9 mouse cellular contexts compared by ENCODE assay signal in the genomic region with DNA sequence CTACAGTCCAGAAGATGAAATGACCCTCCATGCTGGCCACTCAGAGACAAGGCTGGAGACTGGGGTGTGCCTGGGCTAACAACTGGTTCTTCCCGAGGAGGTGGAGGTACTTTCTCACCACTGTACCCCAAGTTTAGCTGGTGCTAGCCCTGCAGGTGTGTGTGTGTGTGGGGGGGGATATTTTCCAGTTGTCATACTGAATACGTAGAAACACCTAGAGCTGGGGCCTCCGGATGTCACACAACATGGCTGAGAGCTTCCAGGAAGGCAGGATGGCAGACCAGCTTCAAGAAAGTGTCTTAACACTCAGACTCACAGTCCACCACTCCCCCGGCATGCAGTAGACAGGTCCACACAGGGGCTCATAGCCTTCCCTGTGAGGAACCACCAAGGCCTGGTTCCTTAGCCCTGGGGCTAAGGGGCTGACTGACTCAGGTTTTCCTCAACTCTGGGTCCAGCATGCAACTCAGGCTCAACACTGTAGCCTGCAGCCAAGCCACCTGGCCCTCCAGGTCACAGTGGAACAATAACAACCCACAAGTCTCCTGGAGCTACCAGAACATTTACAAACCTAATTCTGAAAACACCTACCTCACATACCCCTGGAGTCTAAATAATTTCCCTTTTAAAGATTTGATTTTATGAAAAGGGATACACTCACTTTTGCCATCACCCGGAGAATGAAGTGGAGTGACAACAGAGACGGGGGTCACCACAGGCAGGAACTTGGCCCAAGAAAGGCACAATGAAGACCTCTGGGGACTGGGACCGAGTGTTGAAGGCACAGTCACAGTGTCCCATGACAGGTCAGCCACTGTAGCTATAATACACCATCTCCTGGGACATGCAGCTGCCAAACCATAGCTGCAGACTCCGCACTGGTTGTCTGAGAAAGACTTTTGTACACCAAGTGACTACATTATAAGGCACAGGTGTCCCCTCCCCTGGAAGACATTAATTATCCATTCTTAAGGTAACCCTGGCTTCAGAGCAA. TPM values are rescaled to one million over a fixed set of nuclear protein-coding genes. Genes with fewer than 3 reads are reported as not detected.
DNase-seq lines count a peak whose midpoint lies in the region; ATAC-seq and TF ChIP-seq lines count a peak whose summit lies in the region.
"Had no signal": no experiment of that assay in that cellular context is flagged by ENCODE, and none has a peak within 500 bp of the region (broad histone marks: within the 10 kb centered on the region; RNA-seq: fewer than 3 reads in every experiment).

No protein-coding gene starts in this region.

- no peak overlapping the region for H3K4me3 ChIP-seq in heart, embryonic 11.5 days (ENCODE audit: low read depth, low read length)
- no peak overlapping the region for H3K4me3 ChIP-seq in lung, embryonic 16.5 days (ENCODE audit: low read length)
- no peak overlapping the region for H3K4me3 ChIP-seq in limb, embryonic 14.5 days (replicated peaks; ENCODE audit: low read length)

- 85% methylated on average over 8 of the region's 8 CpGs for WGBS in heart, embryonic 11.5 days (ENCODE audit: insufficient replicate concordance)
- WGBS in lung, embryonic 16.5 days = 86% methylated on average over 8 of the region's 8 CpGs
- 86% methylated on average over 8 of the region's 8 CpGs for WGBS in limb, embryonic 14.5 days

- DNase-seq in heart, postnatal 10 days = no peak
- no peak for DNase-seq in lung, postnatal 10 days
- no peak for DNase-seq in limb, embryonic 14.5 days (ENCODE audit: low spot score)
- peak; percentile 46 to 49 for DNase-seq in thymus, postnatal 10 days (ENCODE audit: low spot score in 2 of 2)
- DNase-seq in Muller cell, postnatal 12 days (ENCODE audit: inconsistent ontology term) = no peak
- no peak for DNase-seq in retina, postnatal 1 day

- no peaks in the 10 kb centered on the region for H3K9me3 ChIP-seq in heart, embryonic 11.5 days (replicated peaks; ENCODE audit: control insufficient read depth, low read length)
- no peaks in the 10 kb centered on the region for H3K9me3 ChIP-seq in lung, embryonic 16.5 days (ENCODE audit: control insufficient read depth, low read length)
- no peaks in the 10 kb centered on the region for H3K9me3 ChIP-seq in limb, embryonic 14.5 days (ENCODE audit: control insufficient read depth, low read length)
- H3K9me3 ChIP-seq: G1E had no signal

- H3K36me3 ChIP-seq in heart, embryonic 11.5 days (ENCODE audit: control insufficient read depth, insufficient read depth, low read length) = no peaks in the 10 kb centered on the region
- no peaks in the 10 kb centered on the region for H3K36me3 ChIP-seq in lung, embryonic 16.5 days (ENCODE audit: control insufficient read depth, insufficient read depth, low read length)
- H3K36me3 ChIP-seq in limb, embryonic 14.5 days (ENCODE audit: control insufficient read depth, insufficient read depth, low read length) = no peaks in the 10 kb centered on the region; the same call in 1 of the 2 replicates
- H3K36me3 ChIP-seq: G1E had no signal

- no peak overlapping the region for H3K9ac ChIP-seq in heart, embryonic 11.5 days (ENCODE audit: low read depth, low read length)
- no peak overlapping the region for H3K9ac ChIP-seq in lung, embryonic 16.5 days (ENCODE audit: low read length)
- H3K9ac ChIP-seq in limb, embryonic 14.5 days (ENCODE audit: low read depth, low read length, severe bottlenecking) = no peak overlapping the region

- no peak for ATAC-seq in heart, embryonic 11.5 days (replicated peaks; ENCODE audit: insufficient number of reproducible peaks, low FRiP score, low TSS enrichment)
- ATAC-seq in lung, embryonic 16.5 days (ENCODE audit: low read depth) = no peak
- no peak for ATAC-seq in limb, embryonic 14.5 days (ENCODE audit: low FRiP score, low read depth)

- H3K4me2 ChIP-seq in heart, embryonic 11.5 days = no peak overlapping the region
- H3K4me2 ChIP-seq in lung, embryonic 16.5 days (ENCODE audit: low read depth, low read length) = no peak overlapping the region
- no peak overlapping the region; the same call in 1 of the 2 replicates for H3K4me2 ChIP-seq in limb, embryonic 14.5 days (replicated peaks; ENCODE audit: low read depth, low read length, severe bottlenecking)

- H3K27ac ChIP-seq in heart, embryonic 11.5 days (ENCODE audit: low read depth, low read length) = 0 out of 2 replicates have a peak overlapping the region, but pooled peaks have one; percentile 41
- H3K27ac ChIP-seq in lung, embryonic 16.5 days (ENCODE audit: low read length) = peak overlapping the region; percentile 82
- H3K27ac ChIP-seq in limb, embryonic 14.5 days (replicated peaks; ENCODE audit: low read depth, low read length) = peak overlapping the region; percentile 66

- no peaks in the 10 kb centered on the region for H3K27me3 ChIP-seq in heart, embryonic 11.5 days (ENCODE audit: control insufficient read depth, insufficient read depth, low read length)
- H3K27me3 ChIP-seq in lung, embryonic 16.5 days (ENCODE audit: control insufficient read depth, insufficient read depth, low read depth, low read length) = no peaks in the 10 kb centered on the region
- H3K27me3 ChIP-seq in limb, embryonic 14.5 days (ENCODE audit: control insufficient read depth, insufficient read depth, low read length) = no peaks in the 10 kb centered on the region

- TF ChIP-seq POLR2A in limb, embryonic 14.5 days (IDR thresholded peaks at IDR 0.05; ENCODE audit: borderline replicate concordance, extremely low read depth, insufficient read depth, insufficient read length) = no peak

- peaks cover 15% of the 10 kb centered on the region for H3K4me1 ChIP-seq in heart, embryonic 11.5 days (ENCODE audit: control insufficient read depth, insufficient read depth, low read length)
- peaks cover 13% of the 10 kb centered on the region for H3K4me1 ChIP-seq in lung, embryonic 16.5 days (replicated peaks; ENCODE audit: control insufficient read depth, insufficient read depth, low read length)
- H3K4me1 ChIP-seq in limb, embryonic 14.5 days (ENCODE audit: control insufficient read depth, insufficient read depth, low read length) = peaks cover 15% of the 10 kb centered on the region; the same call in 1 of the 2 replicates

- intact Hi-C loops in heart, postnatal 10 days (cut with DNase I) = no loop called here

RNA-seq across cellular contexts. Expression of a gene that starts 53.3 kb away (rescaled TPM):
- 32.4 and 36.1 TPM in 2 replicates for polyA plus RNA-seq in heart, embryonic 11.5 days (2014; fragmentation: Nextera tagmentation; extraction: Ambion mirVana)
- 100 to 1,000 TPM; 290 to 296 TPM for total RNA-seq in heart, postnatal 10 days (2021)
- 28.2 and 33.9 TPM in 2 replicates for polyA plus RNA-seq in lung, embryonic 16.5 days (2015; fragmentation: Nextera tagmentation; extraction: Ambion mirVana)
- 83.0 and 109 TPM in 2 replicates for polyA plus RNA-seq in limb, embryonic 14.5 days (2012; rRNA removed)
- 89.7 and 111 TPM in 2 replicates for polyA plus RNA-seq in limb, embryonic 14.5 days (2014; fragmentation: Nextera tagmentation; extraction: Ambion mirVana)

RNA-seq across cellular contexts. Expression of a gene that starts 54.5 kb away (rescaled TPM):
- polyA plus RNA-seq in heart, embryonic 11.5 days (2014; fragmentation: Nextera tagmentation; extraction: Ambion mirVana) = 7.6 and 16.4 TPM in 2 replicates
- total RNA-seq in heart, postnatal 10 days (2021) = 10 to 100 TPM; 37.9 to 38.1 TPM
- polyA plus RNA-seq in lung, embryonic 16.5 days (2015; fragmentation: Nextera tagmentation; extraction: Ambion mirVana) = 5.0 and 7.9 TPM in 2 replicates
- polyA plus RNA-seq in limb, embryonic 14.5 days (2012; rRNA removed) = 32.4 and 38.8 TPM in 2 replicates
- polyA plus RNA-seq in limb, embryonic 14.5 days (2014; fragmentation: Nextera tagmentation; extraction: Ambion mirVana) = 18.8 and 19.0 TPM in 2 replicates

Comparison
In these comparisons a context has a peak if more than half of its experiments do, and no peak if none do; other contexts are left out.
1. DNase-seq: peak in thymus, postnatal 10 days (2 of 2); none in heart, postnatal 10 days (0 of 2), lung, postnatal 10 days (single experiment), limb, embryonic 14.5 days (single experiment), Muller cell, postnatal 12 days (single experiment) and retina, postnatal 1 day (single experiment).
2. Peak in every context shown above with its lines, with median percentiles within 50 percentile points of each other: H3K27ac ChIP-seq.